Mouse (Mus musculus) intestine, embryonic 14.5 days (tissue): ENCODE data around the gene Arhgap31. TPM values are rescaled to one million over a fixed set of nuclear protein-coding genes. Genes with fewer than 3 reads are reported as not detected.

Source experiments
- ATAC-seq: fragments of 200-750 bp; cut with Nextera tagmentation; replicated peaks from 2 replicates; pipeline ENCODE4 v1.8.0; 2017; ENCODE audit warnings: low read depth, moderate number of reproducible peaks, moderate TSS enrichment, moderate library complexity; ENCODE audit not compliant: low FRiP score, low TSS enrichment
- DNase-seq: peaks from one replicate; pipeline ENCODE4 v3.0.0-alpha.2; 2018; ENCODE audit warnings: low spot score
- H3K27ac ChIP-seq: fragments of 300-500 bp; sonication (generic); 2 replicates; pipeline ENCODE4 v1.5.1; 2014; ENCODE audit warnings: low read depth, mild to moderate bottlenecking, control low read depth
- H3K27me3 ChIP-seq: fragments of 300-500 bp; sonication (generic); replicated peaks from 2 replicates; pipeline ENCODE4 v1.6.1; 2014; ENCODE audit warnings: low read length, control low read depth; ENCODE audit not compliant: control insufficient read depth, insufficient read depth
- H3K36me3 ChIP-seq: fragments of 300-500 bp; sonication (generic); 2 replicates; pipeline ENCODE4 v1.6.1; 2014; ENCODE audit warnings: low read length, control low read depth; ENCODE audit not compliant: control insufficient read depth, insufficient read depth
- H3K4me1 ChIP-seq: fragments of 300-500 bp; sonication (generic); replicated peaks from 2 replicates; pipeline ENCODE4 v1.6.1; 2014; ENCODE audit warnings: low read length, control low read depth, mixed read lengths; ENCODE audit not compliant: control insufficient read depth, insufficient read depth
- H3K4me2 ChIP-seq: fragments of 300-500 bp; sonication (generic); 2 replicates; pipeline ENCODE4 v1.6.1; 2014; ENCODE audit warnings: low read length
- H3K4me3 ChIP-seq: fragments of 300-500 bp; sonication (generic); 2 replicates; pipeline ENCODE4 v1.5.1; 2014; ENCODE audit warnings: low read depth, low read length, control low read depth, mixed read lengths
- H3K9ac ChIP-seq: fragments of 300-500 bp; sonication (generic); 2 replicates; pipeline ENCODE4 v1.6.1; 2014; ENCODE audit warnings: mild to moderate bottlenecking, low read length
- H3K9me3 ChIP-seq: fragments of 300-500 bp; sonication (generic); 2 replicates; pipeline ENCODE4 v1.6.1; 2016; ENCODE audit warnings: low read length, control low read depth; ENCODE audit not compliant: control insufficient read depth
- WGBS: fragments of 180-500 bp; shearing (Covaris S2); extraction: QIAGEN DNeasy Blood & Tissue Kit; methylation state at CpG from one replicate; pipeline ENCODE4 v1.1.7; 2014; 5-methylcytosine and 5-hydroxymethylcytosine counted together
- polyA plus RNA-seq: library from polyadenylated mRNA; unstranded; fragments of >200 nt; fragmentation: Nextera tagmentation; extraction: Ambion mirVana; gene quantifications from 2 replicates; pipeline ENCODE4 v1.2.1, GENCODE M21; 2014

The Arhgap31 gene
- 10.9 and 11.7 TPM in 2 replicates for polyA plus RNA-seq

DNA sequence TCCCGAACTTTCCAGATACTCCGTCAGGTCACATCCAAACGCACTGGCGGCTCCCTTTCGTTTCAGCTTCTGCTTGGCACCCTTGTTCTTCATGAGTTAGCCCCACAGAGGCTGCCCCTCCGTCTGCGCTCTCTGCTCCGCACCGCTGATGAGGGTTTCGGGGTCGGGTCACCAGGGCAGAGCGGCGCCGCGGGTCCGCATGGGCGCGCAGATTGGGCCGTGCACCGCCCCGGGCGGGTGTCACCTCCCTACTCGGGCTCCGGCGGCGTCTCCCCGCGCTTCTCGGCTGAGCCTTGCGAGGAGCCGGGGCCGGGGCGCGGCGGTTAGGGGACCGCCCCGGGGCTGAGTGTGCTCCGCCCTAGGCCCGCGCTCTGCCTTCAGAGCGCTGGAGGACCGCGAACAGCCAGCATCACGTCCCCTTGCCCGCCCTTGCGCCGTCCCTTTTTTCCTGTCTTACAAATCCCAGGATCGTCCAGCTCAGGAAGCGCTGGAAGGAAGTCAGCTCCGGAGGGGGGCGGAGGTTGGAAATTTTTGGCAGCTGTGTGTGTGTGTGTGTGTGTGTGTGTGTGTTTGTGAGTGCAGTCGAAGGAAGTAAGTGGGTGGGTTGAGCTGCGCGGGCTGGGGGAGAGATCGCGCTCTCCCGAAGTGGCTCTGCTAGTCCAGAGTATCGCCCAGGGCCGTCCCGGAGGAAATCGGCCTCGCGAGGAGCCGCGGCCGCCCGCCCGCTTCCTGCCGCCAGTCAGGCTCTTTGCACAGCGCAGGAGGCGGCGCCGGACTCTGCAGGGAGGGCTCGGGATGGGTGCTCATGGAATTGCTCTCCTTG lies at the start of gene Arhgap31:
Gene Arhgap31 (minus strand): TSS at position 694 of the 823 bp plus-strand sequence.
- H3K27me3 ChIP-seq = no peaks in the 10 kb centered on the region
- ATAC-seq = peak; percentile 89
- H3K4me2 ChIP-seq = peak within 1 kb of the TSS; percentile 68
- peak within 1 kb of the TSS; percentile 93 for H3K27ac ChIP-seq
- peaks cover 12% of the 10 kb centered on the region for H3K4me1 ChIP-seq
- H3K9me3 ChIP-seq = no peaks in the 10 kb centered on the region
- peak; percentile 88 for DNase-seq
- peak within 1 kb of the TSS; percentile 72 for H3K9ac ChIP-seq
- H3K4me3 ChIP-seq = peak within 1 kb of the TSS; percentile 68
- no peaks in the 10 kb centered on the region for H3K36me3 ChIP-seq
- under 1% methylated on average over 72 of the region's 74 CpGs for WGBS

DNA sequence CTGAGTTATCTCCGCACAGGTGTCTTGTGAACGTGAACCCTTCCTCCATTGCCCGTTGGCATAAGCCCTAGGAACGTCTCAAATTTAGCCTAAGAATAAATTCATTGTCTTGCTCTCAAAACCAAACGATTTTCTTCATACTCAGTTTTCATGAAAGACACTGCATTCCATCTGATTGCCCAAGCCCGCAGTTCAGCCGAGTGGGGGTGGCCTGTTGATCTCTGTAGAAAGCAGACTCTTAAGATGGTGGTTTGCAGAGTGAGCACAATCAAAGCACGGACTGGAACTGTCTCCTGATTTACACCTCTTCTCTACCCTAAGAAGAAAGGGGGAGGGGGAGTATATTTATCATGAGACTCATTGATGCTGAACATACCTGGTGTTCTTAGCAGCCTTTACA lies 49.3 kb upstream of the Arhgap31 start:
- Histone ChIP-seq H3K9me3 (no peaks in the 10 kb centered on the region), H3K36me3 (peaks cover 32% of the 10 kb centered on the region), H3K4me1 (no peaks in the 10 kb centered on the region), H3K4me2 (no peak overlapping the region), H3K4me3 (no peak overlapping the region), H3K27ac (no peak overlapping the region), H3K27me3 (no peaks in the 10 kb centered on the region), H3K9ac (no peak overlapping the region)
- no peak for DNase-seq
- 91% methylated on average over 8 of the region's 8 CpGs for WGBS
- ATAC-seq = no peak

GRCm38 (mm10) chr16:38761972-38762371 lies 48.9 kb upstream of the Arhgap31 start:
- DNase-seq (no peak), ATAC-seq (no peak)
- H3K27ac ChIP-seq = no peak overlapping the region
- H3K27me3 ChIP-seq = no peaks in the 10 kb centered on the region
- no peak overlapping the region for H3K9ac ChIP-seq
- no peaks in the 10 kb centered on the region for H3K9me3 ChIP-seq
- no peaks in the 10 kb centered on the region for H3K4me1 ChIP-seq
- no peak overlapping the region for H3K4me2 ChIP-seq
- H3K4me3 ChIP-seq = no peak overlapping the region
- peaks cover 29% of the 10 kb centered on the region; the same call in 1 of the 2 replicates for H3K36me3 ChIP-seq
- WGBS = 84% methylated on average over 5 of the region's 5 CpGs

DNA sequence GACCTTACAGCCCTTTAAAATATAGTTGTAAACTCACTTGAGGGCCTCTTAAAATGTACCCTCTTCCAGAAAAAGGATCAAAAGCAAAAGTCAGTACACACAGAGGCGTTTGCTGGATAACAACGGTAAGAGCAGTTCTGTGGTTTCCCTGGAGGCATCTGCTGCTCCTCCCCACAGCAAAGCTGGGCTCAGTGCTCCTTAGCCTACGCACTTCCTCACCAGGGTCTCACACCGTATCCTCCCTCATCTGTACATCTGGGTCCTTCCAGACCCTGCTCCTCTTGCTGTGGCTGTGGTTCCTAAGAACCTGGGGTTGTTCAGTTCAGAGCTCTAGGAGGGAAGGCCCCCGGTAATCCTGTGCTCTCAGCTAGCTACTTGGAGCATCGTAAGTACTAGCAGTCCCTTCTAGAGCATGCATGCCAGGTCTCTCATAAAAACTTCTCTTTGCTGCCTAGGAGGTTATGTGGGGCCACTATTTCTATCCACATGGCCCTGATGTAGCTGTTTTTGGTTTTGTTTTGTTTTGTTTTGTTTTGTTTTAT lies 47.8 kb upstream of the Arhgap31 start:
- peaks cover 25% of the 10 kb centered on the region; the same call in 1 of the 2 replicates for H3K36me3 ChIP-seq
- no peaks in the 10 kb centered on the region for H3K4me1 ChIP-seq
- H3K27me3 ChIP-seq = no peaks in the 10 kb centered on the region
- H3K9ac ChIP-seq = no peak overlapping the region
- no peak for DNase-seq
- no peaks in the 10 kb centered on the region for H3K9me3 ChIP-seq
- no peak overlapping the region for H3K4me3 ChIP-seq
- ATAC-seq = no peak
- H3K27ac ChIP-seq = no peak overlapping the region
- 84% methylated on average over 6 of the region's 6 CpGs for WGBS
- H3K4me2 ChIP-seq = no peak overlapping the region

DNA sequence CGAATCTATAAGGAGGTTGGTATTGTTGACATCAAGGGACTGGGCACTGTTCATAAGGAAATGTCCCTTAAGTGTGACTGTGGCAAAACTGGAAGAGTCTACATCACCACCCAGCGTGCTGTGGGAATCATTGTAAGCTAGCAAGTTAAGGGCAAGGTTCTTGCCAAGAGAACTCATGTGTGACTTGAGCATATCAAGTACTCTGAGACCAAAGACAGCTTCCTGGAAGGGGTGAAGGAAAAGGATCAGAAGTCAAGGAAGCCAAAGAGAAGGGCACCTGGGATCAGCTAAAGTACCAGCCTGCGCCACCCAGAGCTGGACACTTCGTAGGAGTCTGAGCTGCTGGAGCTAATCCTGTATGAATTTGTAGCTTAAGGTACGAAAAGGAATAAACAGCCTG lies 47.2 kb upstream of the Arhgap31 start:
- no peak for DNase-seq
- Histone ChIP-seq H3K9me3 (no peaks in the 10 kb centered on the region), H3K36me3 (peaks cover 23% of the 10 kb centered on the region; the same call in 1 of the 2 replicates), H3K27me3 (no peaks in the 10 kb centered on the region), H3K4me1 (peaks cover 5% of the 10 kb centered on the region; the same call in 1 of the 2 replicates), H3K27ac (no peak overlapping the region), H3K4me2 (no peak overlapping the region), H3K4me3 (no peak overlapping the region), H3K9ac (no peak overlapping the region)
- ATAC-seq = no peak
- 95% methylated on average over 5 of the region's 5 CpGs for WGBS

DNA sequence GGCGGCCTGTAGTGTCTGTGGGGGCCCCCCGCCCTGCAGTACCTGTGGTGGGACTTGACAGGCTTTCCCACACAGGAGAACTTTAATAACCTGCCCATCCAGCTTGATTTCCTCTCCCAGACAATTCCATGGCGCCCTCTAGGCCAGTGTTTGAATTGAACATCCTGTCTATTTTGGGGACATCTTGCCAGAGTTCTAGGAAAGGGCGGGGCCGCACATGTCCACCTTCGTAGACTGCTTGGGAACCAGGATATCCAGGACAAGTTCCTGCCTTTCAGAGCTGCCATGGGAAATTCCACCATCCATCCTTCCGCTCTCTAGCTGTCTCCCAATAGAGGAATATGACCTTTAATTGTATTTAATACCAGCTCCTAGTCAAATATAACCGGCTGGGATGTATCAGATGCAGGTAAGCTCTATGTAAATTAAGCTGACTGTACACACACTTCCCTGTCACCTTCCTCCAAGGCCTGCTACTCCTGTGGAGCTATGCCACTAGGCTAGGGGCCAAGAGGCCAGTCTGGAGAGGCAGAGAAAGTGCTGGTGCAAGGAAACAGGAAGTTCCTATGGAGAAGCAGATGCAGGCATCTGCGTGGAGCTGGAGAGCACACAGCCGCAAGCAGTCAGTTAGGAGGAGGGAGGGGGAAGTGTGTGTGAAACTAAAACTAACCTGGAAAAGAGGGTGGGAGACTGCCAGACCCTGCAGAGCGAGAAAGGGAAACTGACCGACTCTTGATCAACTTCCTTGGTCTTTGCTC lies 45.2 kb upstream of the Arhgap31 start:
- ATAC-seq (no peak), DNase-seq (peak; percentile 45)
- Histone ChIP-seq H3K27me3 (no peaks in the 10 kb centered on the region), H3K4me2 (no peak overlapping the region), H3K9me3 (no peaks in the 10 kb centered on the region), H3K9ac (no peak overlapping the region), H3K27ac (0 out of 2 replicates have a peak overlapping the region, but pooled peaks have one; percentile 16), H3K4me1 (peaks cover 5% of the 10 kb centered on the region; the same call in 1 of the 2 replicates), H3K4me3 (no peak overlapping the region), H3K36me3 (peaks cover 24% of the 10 kb centered on the region; the same call in 1 of the 2 replicates)
- WGBS = 82% methylated on average over 12 of the region's 12 CpGs

DNA sequence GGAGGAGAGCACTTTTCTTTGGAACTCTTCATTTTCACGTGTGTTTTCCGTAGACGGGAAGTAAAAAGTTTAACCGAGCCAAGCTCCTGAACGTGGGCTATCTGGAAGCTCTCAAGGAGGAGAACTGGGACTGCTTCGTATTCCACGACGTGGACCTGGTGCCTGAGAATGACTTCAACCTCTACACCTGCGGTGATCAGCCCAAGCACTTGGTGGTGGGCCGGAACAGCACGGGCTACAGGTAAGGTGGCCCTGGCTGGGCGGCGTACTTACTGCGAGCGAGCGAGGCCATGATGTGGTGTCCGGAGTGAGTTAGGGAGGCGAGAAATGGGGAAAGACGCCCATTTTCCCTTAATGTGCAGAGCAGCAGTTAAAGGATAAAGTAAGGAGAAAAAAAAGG lies 44.6 kb upstream of the Arhgap31 start:
- Histone ChIP-seq H3K4me1 (peaks cover 5% of the 10 kb centered on the region; the same call in 1 of the 2 replicates), H3K36me3 (peaks cover 20% of the 10 kb centered on the region; the same call in 1 of the 2 replicates), H3K4me3 (no peak overlapping the region), H3K9me3 (no peaks in the 10 kb centered on the region), H3K27ac (0 out of 2 replicates have a peak overlapping the region, but pooled peaks have one; percentile 16), H3K9ac (no peak overlapping the region), H3K27me3 (no peaks in the 10 kb centered on the region), H3K4me2 (no peak overlapping the region)
- WGBS = 96% methylated on average over 19 of the region's 19 CpGs
- DNase-seq = peak; percentile 15
- ATAC-seq = no peak

- 64% methylated on average over 4 of the region's 4 CpGs for WGBS
- no peaks in the 10 kb centered on the region for H3K27me3 ChIP-seq
- H3K4me2 ChIP-seq = no peak overlapping the region
- H3K36me3 ChIP-seq = peaks cover 20% of the 10 kb centered on the region; the same call in 1 of the 2 replicates
- no peak overlapping the region for H3K9ac ChIP-seq
- no peaks in the 10 kb centered on the region for H3K9me3 ChIP-seq
- H3K4me1 ChIP-seq = peaks cover 5% of the 10 kb centered on the region; the same call in 1 of the 2 replicates
- DNase-seq = peak; percentile 45
- H3K27ac ChIP-seq = no peak overlapping the region
- H3K4me3 ChIP-seq = no peak overlapping the region
- ATAC-seq = no peak
Measured at GRCm38 (mm10) chr16:38756572-38756971, 43.5 kb upstream of the Arhgap31 start.
